Mouse (Mus musculus) G1E (cell line): ENCODE results near the gene Rasa1.

Experiments used
- CTCF ChIP-seq: IDR thresholded peaks from 2 replicates; pipeline ENCODE4 v1.5.1; 2012; ENCODE audit warnings: low read depth, low read length, inconsistent platforms, mixed read lengths
- GATA1 ChIP-seq: IDR thresholded peaks from 2 replicates; pipeline ENCODE4 v1.6.1; 2012; ENCODE audit warnings: borderline replicate concordance, low read length, inconsistent platforms, mixed read lengths
- GATA2 ChIP-seq: IDR thresholded peaks from 2 replicates; pipeline ENCODE4 v1.6.1; 2012; ENCODE audit warnings: low read depth, low read length, inconsistent platforms, borderline replicate concordance
- TAL1 ChIP-seq: conservative IDR thresholded peaks from 2 replicates; pipeline ENCODE4 v1.6.1; 2012; ENCODE audit warnings: low read depth, low read length, inconsistent platforms, mixed read lengths

GRCm38 (mm10) chr13:85290651-85291050 lies 1.7 kb upstream of the Rasa1 start:
- TF ChIP-seq GATA2 (no peak), CTCF (no peak), GATA1 (no peak), TAL1 (no peak)
